Mouse (Mus musculus): ENCODE results near the gene Sccpdh. TPM values are rescaled to one million over a fixed set of nuclear protein-coding genes. Genes with fewer than 3 reads are reported as not detected.
A peak's percentile ranks its signal among the peaks of the same experiment; 100 is the strongest.
"Not testable (repeated sequence)": the region's sequence is repeated elsewhere in the genome, so short reads cannot be mapped to it uniquely, and the experiment has no call there.

The Sccpdh gene
- total RNA-seq (2021) (10 to 100 TPM; 31.0 to 37.0 TPM), polyA plus RNA-seq (2012; rRNA removed) (6.8 and 8.9 TPM in 2 replicates)
- long read RNA-seq, transcript Sccpdh-201 (12 exons, 1,948 nt), result major isoform, 47 of 54 reads
- long read RNA-seq, partial matches to known transcripts, result 4 of 54 reads
- long read RNA-seq, other reads (novel, unspliced or antisense), result 3 of 54 reads

DNA sequence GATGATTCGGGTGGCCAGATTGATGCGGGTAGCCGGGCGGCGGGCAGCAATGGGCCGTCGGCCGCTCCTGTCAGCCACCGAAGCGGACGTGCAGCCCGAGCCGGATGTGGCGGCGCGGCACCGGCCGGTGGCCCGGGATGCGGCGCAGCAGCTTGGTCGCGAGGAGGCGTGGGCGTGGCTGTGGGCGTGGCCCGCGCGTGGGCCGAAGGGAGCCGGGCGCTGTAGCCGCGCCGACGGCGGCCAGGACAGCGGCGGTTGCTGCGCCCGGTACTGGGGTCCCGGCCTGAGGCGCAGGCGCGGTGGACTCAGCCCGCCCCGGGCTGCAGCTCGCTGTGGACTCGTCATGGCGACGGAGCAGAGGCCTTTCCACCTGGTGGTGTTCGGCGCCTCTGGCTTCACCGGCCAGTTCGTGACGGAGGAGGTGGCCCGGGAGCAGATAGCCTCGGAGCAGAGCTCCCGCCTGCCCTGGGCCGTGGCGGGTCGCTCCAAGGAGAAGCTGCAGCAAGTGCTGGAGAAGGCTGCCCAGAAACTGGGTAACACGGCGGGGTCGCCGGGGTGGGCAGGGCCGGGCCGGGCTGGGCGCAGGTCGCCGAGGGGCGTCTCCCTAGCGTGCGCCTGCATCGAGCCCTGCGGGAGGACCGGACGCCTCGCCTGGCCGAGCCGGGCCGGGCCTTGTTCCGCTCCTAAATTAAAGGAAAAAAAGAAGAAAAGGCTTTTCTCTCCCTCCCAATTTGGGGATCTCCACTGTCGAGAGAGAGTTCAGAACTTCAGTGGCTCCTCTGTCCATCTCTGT lies at the start of gene Sccpdh:
Sccpdh (plus strand) TSS at position 198 of the 793 bp plus-strand sequence.
- DNase-seq, result peak; percentile 96

DNA sequence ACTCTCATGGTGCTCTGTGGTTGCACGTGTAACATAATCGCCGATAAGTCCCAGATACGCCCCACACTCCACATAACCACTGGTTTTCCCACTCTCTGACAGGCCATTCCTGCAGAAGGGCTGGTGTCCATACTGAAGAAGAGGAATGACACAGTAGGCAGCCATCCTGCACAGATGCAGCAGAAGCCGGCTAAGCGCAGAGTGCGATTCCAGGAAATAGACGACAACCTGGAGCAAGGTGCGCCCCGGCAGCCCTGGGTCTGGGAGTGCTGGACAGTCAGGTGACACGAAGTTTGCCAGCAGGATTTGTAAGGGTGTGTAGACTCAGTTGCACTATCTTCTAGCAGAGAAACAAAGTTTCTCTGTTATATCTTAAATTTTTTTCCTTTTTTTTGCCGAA lies 45.3 kb upstream of the Sccpdh start:
- no peak for DNase-seq

DNA sequence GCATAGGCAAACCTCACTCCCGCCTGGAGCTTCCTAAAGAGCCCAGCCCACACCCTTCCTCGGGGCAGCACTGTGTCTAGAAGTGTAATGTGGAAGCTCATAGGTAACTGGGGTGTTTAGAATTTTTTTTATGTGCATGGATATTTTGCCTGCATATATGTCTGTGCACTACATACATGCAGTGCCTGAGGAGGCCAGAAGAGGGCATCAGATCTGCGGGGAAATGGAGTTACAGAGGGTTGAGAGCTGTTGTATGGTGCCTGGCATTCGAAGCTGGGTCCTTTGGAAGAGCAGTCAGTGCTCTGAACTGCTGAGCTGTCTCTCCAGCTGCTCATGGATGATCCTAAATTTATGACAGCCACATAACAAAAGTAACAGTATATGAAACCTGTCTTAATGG lies 44.4 kb upstream of the Sccpdh start:
- peak; percentile 21 for DNase-seq

DNA sequence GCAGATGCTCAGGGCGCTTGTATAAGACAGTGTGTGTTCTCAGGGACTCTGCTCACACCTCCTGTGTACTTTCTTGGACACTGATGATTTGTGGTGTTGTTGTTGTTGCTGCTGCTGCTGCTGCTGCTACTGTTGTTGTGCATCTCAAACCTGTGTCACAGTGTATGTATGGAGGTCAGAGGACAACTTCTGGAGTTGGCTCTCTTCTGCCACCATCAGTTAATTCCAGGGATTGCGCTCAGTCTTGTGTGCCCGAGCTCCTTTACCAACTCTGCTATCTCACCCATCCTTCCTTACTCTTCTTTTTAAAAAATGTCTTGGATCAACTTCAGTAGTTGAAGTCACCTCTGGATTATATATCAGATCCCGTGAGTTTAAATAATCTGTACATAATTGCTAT lies 43.7 kb upstream of the Sccpdh start:
- DNase-seq, result peak; percentile 40

DNA sequence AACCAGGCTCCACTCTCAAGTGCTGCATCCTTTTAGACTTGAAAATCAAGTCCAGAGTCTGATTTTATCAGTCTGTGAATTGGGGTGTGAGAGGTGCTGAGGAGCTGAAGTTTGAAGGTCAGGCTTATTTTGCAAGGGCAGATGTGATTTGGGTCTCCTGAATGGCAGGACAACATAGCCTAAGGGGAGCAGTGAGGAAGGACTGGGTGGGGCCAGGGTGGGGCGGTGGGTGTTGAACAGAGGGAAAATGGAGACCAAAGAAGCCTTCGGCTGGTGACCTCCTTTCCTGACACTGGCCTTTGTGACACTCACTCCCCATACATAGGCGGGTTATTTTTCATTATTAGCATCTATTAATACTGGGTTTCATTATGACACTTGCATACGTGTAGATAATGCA lies 40.2 kb upstream of the Sccpdh start:
- DNase-seq, result no peak

DNA sequence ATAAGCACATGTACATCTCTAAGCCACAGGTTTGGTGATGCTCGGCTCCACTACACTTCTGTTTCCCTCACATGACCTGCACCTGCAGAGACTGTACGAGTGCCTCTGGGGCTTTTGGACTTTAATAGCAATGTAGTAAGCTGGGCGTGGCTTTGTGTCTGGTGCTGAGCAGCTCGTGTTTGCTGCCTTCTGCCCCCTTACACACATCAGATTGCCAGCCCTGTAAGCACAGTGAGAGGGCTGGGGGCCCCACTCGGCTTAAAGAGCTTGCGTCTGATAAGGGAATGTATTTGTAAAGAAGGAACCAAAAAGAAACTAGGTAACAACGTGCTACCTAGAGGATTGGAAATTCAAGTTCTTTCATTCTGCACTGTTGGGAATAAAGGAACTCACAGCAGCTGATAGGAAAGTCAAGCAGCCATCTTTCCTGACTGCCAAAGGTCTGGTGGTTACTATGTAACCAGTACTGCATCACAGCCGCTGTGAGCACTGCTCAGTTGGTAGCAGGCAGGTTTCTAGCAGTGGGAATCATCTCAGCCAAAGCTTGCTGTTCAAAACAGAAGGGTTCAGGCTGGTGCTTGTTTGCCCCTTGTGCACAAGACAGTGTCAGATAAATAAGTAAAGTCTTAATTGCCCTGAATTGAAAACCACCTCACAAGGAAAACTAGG lies 39.4 kb upstream of the Sccpdh start:
- DNase-seq, result no peak

DNA sequence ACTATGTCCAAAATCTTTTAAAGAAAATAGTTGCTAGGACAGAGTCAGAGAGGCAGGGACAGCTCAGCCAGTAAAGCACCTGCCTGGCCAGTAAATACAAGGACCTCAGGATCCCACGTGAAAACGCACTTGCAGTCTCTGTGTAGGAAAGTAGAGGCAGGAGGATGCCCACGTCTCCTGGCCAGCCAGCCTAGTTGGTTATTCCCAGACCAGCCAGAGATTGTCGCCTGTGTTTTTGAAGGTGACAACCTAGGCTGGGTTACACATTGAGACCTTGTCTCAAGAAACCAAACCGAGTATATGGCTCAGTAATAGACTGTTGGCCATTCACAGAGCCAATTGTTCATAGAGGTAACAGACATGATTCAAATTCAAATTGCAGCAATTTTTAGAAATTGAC lies 38.7 kb upstream of the Sccpdh start:
- no peak for DNase-seq

DNA sequence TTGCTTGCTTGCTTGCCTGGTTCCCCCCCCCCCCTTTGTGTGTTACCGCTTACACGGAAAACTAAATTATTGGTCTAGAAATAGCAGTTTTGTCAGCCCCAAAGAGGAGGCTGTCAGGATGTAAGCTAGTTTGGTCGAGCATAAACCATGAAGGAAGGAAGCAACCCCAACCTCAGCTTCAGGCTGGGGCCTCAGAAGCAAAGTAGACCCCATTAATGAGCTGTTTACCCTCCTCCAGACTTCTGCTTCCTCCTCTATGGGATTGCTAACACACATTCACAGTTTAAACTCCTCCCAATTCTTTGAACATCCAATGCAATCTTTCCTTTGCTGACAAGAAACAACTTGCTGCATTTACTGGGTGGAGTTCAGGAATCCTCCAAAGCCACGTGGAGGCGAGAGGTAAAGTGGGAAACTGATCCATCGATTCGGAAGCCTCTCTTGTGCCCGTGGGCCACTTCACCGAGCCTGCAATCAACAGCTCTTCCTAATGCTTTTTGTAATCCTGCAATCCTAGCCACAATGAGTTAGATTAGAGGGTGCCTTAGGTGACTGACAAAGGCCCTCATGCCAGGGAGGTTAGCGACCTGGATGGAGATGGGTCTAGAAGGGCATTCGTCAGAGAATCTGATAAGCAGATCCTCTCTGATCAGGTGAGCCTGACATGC lies 35.1 kb upstream of the Sccpdh start:
- DNase-seq, result no peak

DNA sequence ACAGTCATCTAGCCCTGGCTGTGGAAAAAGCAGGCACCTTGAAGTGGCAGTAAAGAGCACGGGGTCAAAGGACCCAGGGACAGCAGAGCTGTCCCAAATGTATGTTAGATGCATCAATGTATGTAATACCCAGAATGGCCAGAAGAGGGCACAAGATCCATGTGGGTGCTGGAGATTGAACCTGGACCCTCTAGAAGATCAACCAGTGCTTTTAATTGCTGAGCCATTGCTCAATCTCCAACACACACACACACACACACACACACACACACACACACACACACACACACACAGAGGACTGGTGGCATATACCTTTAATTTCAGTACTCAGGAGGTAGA lies 34.6 kb upstream of the Sccpdh start:
- peak; percentile 15 for DNase-seq

DNA sequence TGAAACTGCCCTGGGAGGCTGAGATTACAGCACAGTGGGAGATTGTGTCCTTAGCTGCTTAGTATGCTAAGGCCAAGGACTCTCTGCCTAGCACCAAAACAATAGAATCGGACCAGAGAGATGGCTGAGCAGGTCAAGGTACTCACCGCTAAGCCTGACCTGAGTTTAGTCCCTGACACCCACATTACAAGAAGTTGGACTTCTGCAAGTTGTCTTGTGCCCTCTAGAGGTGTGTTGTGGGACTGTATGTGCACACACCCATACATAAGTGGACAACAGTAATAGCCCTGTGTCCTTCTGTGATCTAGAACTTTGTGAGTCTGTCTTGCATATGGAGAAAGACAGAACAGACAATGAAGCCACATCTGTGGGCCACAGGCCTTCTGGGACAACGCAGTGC lies 33.9 kb upstream of the Sccpdh start:
- DNase-seq, result peak; percentile 31

DNA sequence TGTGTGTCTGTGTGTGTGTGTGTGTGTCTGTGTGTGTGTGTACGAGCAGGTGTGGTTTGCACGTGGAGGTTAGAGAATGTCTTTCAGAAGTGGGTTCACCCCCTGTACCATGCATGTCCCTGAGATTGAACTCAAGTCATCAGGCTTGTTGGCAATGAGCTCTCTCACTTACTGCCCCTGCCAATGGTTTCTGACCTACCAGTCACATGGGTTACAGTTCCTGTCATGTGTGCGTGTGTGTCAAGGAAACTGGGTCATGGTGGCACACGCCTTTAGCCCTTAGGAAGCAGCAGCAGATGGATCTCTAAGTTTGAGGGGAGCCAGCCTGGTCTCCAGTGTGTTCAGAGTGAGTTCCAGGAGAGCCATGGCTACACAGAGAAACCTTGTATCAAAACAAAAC lies 25.3 kb upstream of the Sccpdh start:
- DNase-seq, result no peak

DNA sequence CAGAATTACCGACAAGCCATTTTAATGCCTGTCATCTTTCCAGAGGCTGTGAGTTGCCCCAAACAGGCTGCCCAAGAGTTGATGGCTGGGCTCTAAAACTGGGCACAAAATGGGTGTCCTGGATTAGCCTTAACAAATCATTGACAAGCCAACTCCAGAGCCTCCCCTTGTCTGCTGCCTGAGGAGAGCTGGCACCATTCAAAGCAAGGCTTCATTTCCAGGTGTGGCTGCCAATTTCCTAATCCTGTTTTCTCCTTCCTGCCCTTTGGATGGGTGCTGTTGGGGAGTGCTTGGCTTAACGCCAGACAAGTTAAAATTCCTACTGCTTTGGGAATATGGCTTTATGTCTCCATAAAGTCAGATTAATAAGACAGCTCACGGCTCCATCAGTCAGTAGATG lies 23.9 kb upstream of the Sccpdh start:
- no peak for DNase-seq

DNA sequence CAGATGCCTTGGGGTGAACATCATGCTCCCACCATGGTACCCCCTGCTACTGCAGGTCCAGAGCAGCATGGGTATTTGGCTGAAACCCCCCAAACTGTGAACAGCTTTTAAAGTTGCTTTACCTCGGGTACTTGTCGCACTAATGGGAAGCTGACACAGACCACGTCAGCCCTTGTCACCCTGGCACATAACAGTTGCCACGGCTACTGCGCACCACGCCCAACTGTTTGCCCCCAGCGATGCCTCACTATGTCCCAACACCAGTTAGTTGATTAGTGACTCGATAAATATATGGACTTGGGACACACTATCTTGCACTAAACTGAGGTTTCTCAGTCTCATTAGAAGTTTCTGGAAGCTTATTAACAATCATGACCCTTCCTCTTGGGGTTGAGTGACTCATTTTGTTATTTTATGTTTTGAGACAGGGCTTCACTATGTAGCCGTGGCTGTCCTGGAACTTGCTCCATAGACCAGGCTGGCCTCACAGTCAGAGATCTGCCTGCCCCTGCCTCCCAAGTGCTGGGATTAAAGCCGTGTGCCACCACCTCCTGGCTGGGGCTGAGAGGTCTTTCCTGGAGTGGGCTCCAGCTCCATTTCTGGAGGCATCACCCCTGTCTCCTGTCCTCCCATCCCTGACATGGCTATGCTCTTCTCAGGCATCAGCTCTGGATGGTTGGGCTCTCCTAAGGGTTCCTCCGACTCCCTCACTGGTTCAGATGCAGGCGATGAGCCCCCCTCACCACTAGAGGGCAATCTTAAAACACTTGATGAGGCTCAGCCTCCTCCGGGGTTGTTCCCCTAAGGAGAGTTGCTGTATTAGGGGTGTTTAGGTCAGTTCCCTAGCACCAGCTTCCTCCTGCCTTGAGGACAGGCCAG lies 22.7 kb upstream of the Sccpdh start:
- peak; percentile 80 for DNase-seq

DNA sequence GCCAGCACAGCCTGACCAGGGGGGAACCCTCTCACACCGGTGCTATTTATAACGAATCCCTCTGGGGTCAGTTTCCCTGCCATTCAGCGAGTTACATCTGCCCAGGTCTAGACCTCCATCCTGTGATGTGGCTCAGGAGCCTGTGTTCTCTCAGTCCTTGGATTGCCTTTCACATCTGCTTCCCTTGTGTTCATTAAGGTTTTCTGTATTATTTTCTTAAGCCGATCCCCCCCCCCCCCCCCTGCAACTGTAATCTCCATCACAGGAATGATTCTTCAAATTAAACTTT lies 22.1 kb upstream of the Sccpdh start:
- no peak for DNase-seq

DNA sequence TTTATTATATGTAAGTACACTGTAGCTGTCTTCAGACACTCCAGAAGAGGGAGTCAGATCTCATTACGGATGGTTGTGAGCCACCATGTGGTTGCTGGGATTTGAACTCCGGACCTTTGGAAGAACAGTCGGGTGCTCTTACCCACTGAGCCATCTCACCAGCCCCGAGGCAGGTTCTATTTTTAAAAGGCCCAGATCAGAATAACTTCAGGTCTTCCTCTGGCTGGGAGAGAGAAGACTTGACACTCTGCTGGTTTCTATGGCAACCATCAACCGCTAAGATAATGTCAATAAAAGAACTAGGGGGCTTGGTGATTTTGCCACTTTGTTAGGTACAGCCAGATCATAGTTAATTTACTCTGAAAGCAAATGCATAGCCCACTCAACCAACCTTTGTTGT lies 19.3 kb upstream of the Sccpdh start:
- not testable (repeated sequence) for DNase-seq

DNA sequence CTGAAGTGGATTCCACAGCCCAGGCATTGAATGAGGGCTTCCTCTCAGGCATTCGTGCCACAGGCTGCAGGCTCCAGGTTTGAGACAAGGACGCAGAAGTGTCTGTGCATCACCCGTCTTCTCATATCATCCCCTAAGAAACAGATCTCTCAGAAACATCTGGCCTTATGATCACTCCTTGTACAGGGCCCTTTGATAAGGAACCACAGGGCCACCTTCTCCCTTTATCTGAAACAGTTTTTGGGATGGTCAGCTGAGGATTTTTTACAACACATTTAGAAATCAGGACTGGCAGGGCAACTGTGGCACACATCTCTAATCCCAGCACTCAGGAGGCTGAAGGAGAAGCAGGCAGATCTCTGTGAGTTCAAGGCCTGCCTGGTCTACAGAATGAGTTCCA lies 18.7 kb upstream of the Sccpdh start:
- DNase-seq, result no peak

DNA sequence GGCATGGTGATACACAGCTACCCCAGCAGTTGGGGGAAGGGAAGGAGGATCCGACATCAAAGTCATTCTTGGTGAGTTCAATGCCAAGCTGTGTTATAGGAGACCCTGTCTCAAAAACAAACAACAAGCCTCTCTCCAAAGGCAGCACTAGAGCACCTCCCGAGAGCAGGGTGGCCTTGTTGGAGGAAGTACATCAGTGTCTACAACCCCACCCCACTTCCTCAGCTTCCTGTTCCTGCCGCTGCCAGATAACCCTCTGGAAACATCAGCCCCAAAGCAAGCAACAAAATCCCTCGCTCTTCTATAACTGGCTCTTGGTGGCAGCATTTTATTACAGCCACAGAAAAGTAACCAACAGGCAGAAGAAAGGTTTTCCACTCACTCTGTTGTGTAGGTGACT lies 17.7 kb upstream of the Sccpdh start:
- DNase-seq, result no peak

DNA sequence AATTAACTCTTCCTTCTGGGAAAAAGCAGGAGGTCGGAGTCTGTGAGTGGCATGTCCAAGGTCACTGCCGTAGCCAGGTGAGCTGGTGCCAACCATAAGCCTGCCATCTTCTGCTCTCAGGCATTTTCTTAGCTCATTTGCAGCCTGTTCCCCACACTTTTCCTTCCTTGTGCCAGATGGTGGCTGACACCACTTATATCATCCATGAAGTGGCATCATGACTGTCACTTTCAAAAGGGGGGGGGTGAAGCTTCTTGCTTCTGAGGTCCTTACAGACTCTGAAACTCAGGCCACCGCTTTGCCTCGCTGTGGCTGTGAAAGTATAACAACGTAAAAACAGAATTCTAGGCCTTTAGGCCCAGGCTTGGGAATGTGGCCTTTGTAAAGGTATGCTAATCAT lies 16.8 kb upstream of the Sccpdh start:
- no peak for DNase-seq

DNA sequence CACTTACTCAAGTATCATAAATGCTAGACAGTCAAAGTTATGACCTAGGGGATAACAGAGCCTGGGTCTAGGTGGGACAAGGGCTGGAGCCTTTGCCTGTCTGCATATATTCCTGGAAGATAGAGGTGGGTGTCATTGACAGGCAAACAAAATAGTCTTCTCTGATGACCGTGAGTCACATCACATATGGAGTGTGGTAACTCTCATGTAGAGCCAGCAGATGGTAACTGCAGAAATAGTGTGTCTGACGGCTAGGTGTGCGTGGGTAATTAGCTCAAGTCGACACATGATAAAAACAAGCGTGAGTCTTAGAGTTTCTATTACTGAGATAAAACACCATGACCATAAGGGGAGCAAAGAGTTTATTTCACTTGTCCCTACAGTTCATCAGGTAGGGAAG lies 4.9 kb upstream of the Sccpdh start:
- DNase-seq, result no peak

DNA sequence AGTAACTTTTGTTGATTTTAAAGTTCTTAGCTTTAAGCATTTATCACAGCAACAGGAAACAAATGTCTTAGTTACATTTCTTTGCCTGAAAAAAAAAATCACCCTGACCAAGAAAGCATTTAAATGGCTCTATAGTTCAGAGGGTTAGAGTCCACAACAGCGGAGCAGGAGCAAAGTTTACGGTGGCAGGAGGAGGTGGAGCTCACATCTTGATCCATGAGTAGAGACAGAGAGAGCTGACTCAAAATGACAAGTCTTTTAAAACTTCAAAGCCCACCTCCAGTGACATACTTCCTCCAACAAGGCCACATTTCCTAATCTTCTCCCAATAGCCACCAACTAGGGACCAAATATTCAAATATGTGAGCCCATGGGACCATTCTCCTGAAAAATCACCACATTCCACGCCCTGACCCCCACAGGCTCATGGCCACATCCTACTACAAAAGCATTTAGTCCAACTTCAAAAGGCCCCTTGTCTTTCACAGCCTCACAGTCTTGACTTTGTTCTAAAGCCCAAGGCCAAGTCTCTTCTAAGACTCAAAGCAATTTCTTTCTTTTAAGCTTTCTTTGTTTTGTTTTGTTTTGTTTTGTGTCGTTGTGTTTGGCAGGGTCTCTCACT lies 3.6 kb upstream of the Sccpdh start:
- no peak for DNase-seq

DNA sequence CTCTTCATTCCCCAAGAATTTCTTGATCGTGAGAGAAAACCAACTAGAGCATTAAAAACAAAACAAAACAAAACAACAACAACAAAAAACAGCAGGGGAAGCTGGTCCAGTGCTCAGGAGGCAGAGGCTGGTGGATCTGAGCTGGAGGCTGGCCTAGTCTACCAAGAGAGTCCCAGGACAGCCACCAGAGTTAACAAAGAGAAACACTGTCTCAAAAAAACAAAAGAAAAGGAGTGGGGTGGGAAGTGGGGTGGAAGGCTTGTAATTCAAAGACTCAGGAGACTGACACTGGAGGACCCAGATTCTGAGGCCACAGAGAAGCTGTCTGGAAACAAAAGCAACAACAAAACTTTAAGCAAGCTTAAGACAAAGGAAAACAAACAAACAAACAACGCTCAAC lies 1.0 kb upstream of the Sccpdh start:
- DNase-seq, result no peak

DNA sequence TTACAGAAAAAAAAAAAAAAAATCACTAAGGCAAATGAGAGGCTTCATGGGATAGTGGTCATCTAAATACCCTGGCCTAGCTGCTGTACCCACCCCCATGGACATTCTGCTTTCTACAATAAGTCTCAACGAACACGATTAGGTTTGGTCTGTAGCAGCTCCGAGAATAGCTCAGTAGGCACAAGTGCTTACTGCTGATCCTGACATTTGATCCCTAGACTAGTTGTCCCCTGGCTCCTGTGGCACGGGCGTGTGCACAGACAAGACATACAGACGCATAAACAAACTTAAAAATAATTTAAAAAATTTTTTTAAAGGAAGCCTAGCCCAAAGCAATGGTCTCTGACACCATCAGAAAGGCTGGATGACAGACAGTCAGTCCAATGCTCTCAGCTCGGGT lies 560 bp upstream of the Sccpdh start:
- DNase-seq, result no peak
